Mouse (Mus musculus): ENCODE data around the gene Ywhae. TPM values are rescaled to one million over a fixed set of nuclear protein-coding genes. Genes with fewer than 3 reads are reported as not detected.
"Not testable (repeated sequence)": the region's sequence is repeated elsewhere in the genome, so short reads cannot be mapped to it uniquely, and the experiment has no call there.

The Ywhae gene
- 9.4 and 20.2 TPM in 2 replicates for polyA plus RNA-seq (2012)

DNA sequence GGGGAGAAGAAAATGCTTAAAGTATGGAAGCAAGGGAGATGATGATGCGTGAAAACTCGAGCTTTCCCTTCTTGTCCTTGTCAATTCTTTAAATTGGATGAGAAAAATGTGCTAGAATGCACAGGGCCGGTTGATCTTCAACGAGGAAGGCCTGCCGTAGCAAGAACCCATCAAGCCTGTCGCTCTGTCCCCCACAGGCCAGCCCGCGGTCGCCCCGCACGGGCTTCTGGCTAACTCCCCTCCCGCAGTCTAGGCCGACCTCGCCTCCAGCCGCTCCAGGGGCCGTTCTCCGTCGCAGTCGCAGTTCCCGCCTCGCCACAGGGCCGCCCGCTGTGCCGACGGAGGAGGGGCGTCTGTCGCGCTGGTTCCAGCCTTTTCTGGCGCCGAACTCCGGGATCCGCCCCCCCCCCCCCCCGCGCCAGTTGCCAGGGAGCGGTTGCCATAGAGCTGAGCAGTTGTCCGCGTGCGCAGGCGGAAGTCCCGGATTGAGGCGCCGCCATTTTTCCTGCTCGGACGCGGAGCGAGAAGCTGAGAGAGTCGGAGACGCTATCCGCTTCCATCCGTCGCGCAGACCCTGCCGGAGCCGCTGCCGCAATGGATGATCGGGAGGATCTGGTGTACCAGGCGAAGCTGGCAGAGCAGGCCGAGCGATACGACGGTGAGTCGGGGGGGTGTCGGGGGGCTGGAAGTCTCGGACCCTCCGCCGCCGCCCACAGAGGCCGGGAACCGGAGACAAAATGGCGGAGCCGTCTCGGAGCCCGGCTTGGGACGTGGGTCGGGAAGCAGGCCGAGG lies at the start of gene Ywhae:
TSS of gene Ywhae (plus strand) at position 436 of the 793 bp plus-strand sequence.
- Histone ChIP-seq H3K27me3 (ENCODE audit: control insufficient read depth) (no peaks in the 10 kb centered on the region), H3K9me3 (ENCODE audit: control insufficient read depth, low read length) (no peaks in the 10 kb centered on the region), H3K36me3 (ENCODE audit: control insufficient read depth) (peaks cover 21% of the 10 kb centered on the region), H3K4me1 (ENCODE audit: control insufficient read depth) (peaks cover 40% of the 10 kb centered on the region), H3K4me3 (replicated peaks) (peak within 1 kb of the TSS; percentile 94)
- TF ChIP-seq GATA1 (IDR thresholded peaks at IDR 0.05; ENCODE audit: low read length) (no peak), TAL1 (IDR thresholded peaks at IDR 0.05; ENCODE audit: low read length) (no peak)

DNA sequence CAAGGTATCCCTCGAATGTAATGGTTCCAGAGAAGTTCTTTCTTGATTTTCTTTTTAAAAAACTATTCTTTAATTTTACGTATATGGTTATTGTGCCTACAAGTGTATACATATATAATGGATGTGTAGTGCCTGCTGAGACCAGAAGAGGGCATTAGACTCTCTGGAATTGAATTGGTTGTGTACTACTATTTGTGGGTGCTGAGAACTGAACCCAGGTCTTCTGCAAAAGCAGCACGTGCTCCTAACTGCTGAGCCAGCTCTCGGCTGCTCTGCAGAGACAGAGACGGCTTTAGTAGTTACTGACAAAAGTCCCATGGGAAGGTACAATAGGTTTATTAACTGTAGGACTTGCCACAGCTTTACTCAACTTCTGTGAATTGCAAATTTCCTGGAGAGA lies 48.2 kb upstream of the Ywhae start:
- Histone ChIP-seq H3K4me1 (ENCODE audit: control insufficient read depth) (peaks cover 41% of the 10 kb centered on the region), H3K27me3 (ENCODE audit: control insufficient read depth) (no peaks in the 10 kb centered on the region), H3K4me3 (replicated peaks) (no peak overlapping the region), H3K9me3 (ENCODE audit: control insufficient read depth, low read length) (peaks cover 6% of the 10 kb centered on the region), H3K36me3 (ENCODE audit: control insufficient read depth) (peaks cover 75% of the 10 kb centered on the region)
- TF ChIP-seq GATA1 (IDR thresholded peaks at IDR 0.05; ENCODE audit: low read length), result no peak
- TF ChIP-seq TAL1 (IDR thresholded peaks at IDR 0.05; ENCODE audit: low read length), result no peak

DNA sequence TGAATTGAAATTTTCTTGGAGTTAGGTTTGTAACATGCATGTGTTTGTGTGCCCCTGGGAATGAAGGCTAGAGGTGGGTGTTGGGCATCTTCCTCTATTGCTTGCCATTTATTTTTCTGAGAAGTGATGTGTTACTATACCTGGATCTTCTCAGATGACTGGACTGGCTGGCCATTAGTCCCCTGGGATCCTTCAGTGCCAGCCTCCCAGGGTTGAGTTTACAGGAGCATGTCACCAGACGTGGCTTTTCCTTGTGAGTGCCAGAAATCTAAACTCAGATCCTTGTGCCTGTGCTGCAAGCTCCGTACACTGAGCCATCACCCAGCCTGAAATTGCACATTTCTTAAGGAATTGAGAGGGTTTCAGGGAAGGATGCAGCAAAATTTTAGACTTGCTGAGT lies 47.7 kb upstream of the Ywhae start:
- TF ChIP-seq TAL1 (IDR thresholded peaks at IDR 0.05; ENCODE audit: low read length) (no peak), GATA1 (IDR thresholded peaks at IDR 0.05; ENCODE audit: low read length) (no peak)
- no peak overlapping the region for H3K4me3 ChIP-seq (replicated peaks)
- H3K27me3 ChIP-seq (ENCODE audit: control insufficient read depth), result no peaks in the 10 kb centered on the region
- peaks cover 38% of the 10 kb centered on the region for H3K4me1 ChIP-seq (ENCODE audit: control insufficient read depth)
- peaks cover 80% of the 10 kb centered on the region for H3K36me3 ChIP-seq (ENCODE audit: control insufficient read depth)
- peaks cover 6% of the 10 kb centered on the region for H3K9me3 ChIP-seq (ENCODE audit: control insufficient read depth, low read length)

DNA sequence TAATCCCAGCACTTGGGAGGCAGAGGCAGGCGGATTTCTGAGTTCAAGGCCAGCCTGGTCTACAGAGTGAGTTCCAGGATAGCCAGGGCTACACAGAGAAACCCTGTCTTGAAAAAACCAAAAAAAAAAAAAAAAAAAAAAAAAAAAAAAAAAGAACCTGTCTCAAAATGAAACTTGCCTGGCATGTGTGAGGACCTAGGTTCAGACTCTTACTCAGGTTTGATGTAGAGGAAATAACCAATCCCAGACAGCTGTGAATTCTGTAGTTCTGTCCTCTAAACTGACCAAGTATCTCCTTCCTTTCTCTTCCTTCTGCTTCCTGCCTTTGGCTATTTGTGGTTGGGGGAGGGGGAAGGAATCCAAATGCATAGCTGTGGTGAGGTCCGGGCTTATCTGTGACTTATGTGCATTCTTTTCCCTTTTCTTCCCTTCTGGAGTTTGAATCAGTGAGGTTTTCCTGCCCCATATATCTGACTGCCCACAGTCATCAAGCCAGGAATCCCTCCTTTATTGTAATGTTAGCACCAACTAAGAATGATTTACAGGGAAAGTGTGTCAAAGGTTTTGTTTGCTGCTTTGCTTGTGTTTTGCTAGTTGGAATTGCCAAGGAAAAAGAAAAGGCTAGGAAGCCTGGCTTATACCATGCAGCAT lies 45.2 kb upstream of the Ywhae start:
- peaks cover 83% of the 10 kb centered on the region for H3K36me3 ChIP-seq (ENCODE audit: control insufficient read depth)
- H3K4me1 ChIP-seq (ENCODE audit: control insufficient read depth), result peaks cover 20% of the 10 kb centered on the region

DNA sequence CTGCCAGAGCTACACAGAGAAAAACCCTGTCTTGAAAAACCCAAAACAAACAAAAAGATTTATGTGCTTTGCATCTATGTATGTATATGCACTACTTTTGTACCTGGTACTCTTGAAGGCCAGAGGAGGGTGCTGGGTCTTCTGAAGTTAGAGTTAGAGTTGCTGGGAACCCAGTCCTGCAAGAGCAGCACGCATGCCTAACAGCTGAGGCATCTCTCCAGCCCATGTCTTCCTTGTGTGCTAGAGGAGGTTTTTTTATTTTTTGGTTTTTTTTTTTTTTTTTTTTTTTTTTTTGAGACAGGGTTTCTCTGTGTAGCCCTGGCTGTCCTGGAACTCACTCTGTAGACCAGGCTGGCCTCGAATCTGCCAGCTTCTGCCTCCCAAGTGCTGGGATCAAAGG lies 44.5 kb upstream of the Ywhae start:
- peaks cover 18% of the 10 kb centered on the region for H3K4me1 ChIP-seq (ENCODE audit: control insufficient read depth)
- no peak overlapping the region for H3K4me3 ChIP-seq (replicated peaks)
- no peak for TF ChIP-seq TAL1 (IDR thresholded peaks at IDR 0.05; ENCODE audit: low read length)
- no peak for TF ChIP-seq GATA1 (IDR thresholded peaks at IDR 0.05; ENCODE audit: low read length)
- no peaks in the 10 kb centered on the region for H3K27me3 ChIP-seq (ENCODE audit: control insufficient read depth)
- H3K36me3 ChIP-seq (ENCODE audit: control insufficient read depth), result peaks cover 85% of the 10 kb centered on the region
- H3K9me3 ChIP-seq (ENCODE audit: control insufficient read depth, low read length), result peaks cover 6% of the 10 kb centered on the region

More for the DNA sequence above, 45.2 kb upstream of the Ywhae start:
- H3K4me3 ChIP-seq (replicated peaks), result no peak overlapping the region
- peaks cover 6% of the 10 kb centered on the region for H3K9me3 ChIP-seq (ENCODE audit: control insufficient read depth, low read length)
- TF ChIP-seq GATA1 (IDR thresholded peaks at IDR 0.05; ENCODE audit: low read length), result no peak
- TF ChIP-seq TAL1 (IDR thresholded peaks at IDR 0.05; ENCODE audit: low read length), result no peak; the same call in 2 of the 3 replicates
- H3K27me3 ChIP-seq (ENCODE audit: control insufficient read depth), result no peaks in the 10 kb centered on the region

DNA sequence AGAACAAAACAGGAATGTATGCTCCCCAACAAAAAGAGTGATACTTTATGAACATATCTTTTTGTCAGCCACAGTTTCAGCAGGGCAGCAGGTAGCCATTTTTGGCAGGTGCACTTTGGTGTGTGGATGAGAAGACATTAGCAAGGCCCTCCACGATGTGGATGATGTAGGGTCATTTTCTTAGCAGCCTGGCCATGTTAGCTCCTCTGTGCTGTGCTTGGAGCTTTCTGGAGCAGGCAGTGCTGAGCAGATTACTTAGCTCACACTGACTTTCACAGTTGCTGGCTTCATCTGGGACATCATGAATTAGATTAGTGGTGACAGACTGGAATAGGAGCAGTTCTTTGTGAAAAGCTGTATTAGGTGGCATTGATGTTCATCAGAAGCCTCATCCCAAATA lies 42.7 kb upstream of the Ywhae start:
- TF ChIP-seq TAL1 (IDR thresholded peaks at IDR 0.05; ENCODE audit: low read length) (no peak), GATA1 (IDR thresholded peaks at IDR 0.05; ENCODE audit: low read length) (no peak)
- Histone ChIP-seq H3K27me3 (ENCODE audit: control insufficient read depth) (no peaks in the 10 kb centered on the region), H3K4me3 (replicated peaks) (no peak overlapping the region), H3K36me3 (ENCODE audit: control insufficient read depth) (peaks cover 85% of the 10 kb centered on the region), H3K9me3 (ENCODE audit: control insufficient read depth, low read length) (no peaks in the 10 kb centered on the region), H3K4me1 (ENCODE audit: control insufficient read depth) (peaks cover 13% of the 10 kb centered on the region)

DNA sequence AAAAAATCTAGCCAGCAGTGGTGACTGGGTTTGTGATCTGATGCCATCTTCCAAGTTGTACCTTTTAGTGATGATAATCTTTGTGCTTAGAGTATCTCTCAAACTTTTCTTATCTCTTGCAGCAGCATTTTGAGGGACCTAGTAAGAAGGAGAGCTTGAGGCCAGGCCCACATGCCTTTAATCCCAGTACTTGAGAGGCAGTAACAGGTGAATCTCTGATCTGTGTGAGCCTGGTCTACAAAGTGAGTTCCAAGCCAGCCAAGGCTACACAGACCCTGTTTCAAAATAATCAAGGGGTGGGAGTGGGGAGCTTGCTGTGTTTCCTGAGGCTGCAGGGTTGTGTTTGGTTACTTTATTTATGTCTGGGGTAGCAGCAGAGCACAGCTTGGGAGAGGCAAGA lies 41.6 kb upstream of the Ywhae start:
- no peak overlapping the region for H3K4me3 ChIP-seq (replicated peaks)
- peaks cover 10% of the 10 kb centered on the region for H3K4me1 ChIP-seq (ENCODE audit: control insufficient read depth)
- H3K27me3 ChIP-seq (ENCODE audit: control insufficient read depth), result no peaks in the 10 kb centered on the region
- peaks cover 85% of the 10 kb centered on the region for H3K36me3 ChIP-seq (ENCODE audit: control insufficient read depth)
- TF ChIP-seq TAL1 (IDR thresholded peaks at IDR 0.05; ENCODE audit: low read length) (no peak), GATA1 (IDR thresholded peaks at IDR 0.05; ENCODE audit: low read length) (no peak)
- H3K9me3 ChIP-seq (ENCODE audit: control insufficient read depth, low read length), result no peaks in the 10 kb centered on the region

DNA sequence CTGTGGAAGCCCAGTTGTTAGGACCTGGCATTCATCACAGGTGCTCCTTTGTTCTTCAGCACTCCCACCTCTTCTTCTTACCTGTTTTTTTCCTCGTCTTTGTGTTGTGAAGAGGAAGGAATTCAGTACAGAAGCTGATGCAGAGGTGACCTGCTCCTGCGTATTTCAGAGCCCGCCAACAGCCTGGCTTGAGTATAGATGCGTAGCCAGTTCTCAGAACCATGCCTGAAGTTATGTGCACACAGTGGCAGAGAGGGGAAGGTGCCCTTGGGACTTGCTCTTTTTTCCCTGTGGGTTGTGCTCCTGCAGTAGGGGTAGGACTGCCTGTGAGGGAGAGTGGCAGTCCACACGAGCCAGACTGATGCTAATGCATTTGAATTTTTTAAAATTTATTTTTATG lies 39.1 kb upstream of the Ywhae start:
- TF ChIP-seq TAL1 (IDR thresholded peaks at IDR 0.05; ENCODE audit: low read length) (no peak), GATA1 (IDR thresholded peaks at IDR 0.05; ENCODE audit: low read length) (no peak)
- H3K36me3 ChIP-seq (ENCODE audit: control insufficient read depth), result peaks cover 98% of the 10 kb centered on the region
- peaks cover 7% of the 10 kb centered on the region for H3K4me1 ChIP-seq (ENCODE audit: control insufficient read depth)
- H3K4me3 ChIP-seq (replicated peaks), result no peak overlapping the region
- no peaks in the 10 kb centered on the region for H3K27me3 ChIP-seq (ENCODE audit: control insufficient read depth)
- H3K9me3 ChIP-seq (ENCODE audit: control insufficient read depth, low read length), result no peaks in the 10 kb centered on the region

DNA sequence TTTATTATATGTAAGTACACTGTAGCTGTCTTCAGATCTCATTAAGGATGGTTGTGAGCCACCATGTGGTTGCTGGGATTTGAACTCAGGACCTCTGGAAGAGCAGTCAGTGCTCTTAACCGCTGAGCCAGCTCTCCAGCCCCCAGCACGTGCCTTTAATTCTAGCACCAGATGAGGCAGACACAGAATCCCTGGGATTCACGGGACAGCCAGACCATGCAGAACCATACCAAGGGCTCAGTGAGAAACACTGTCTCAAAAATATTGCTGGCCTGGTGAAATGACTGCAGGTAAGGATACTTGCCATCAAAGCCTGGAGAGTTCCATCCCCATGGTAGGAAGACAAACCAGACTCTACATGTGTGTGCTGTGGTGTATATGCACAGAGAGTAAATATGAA lies 35.2 kb upstream of the Ywhae start:
- H3K4me1 ChIP-seq (ENCODE audit: control insufficient read depth); H3K9me3 ChIP-seq (ENCODE audit: control insufficient read depth, low read length); H3K4me3 ChIP-seq (replicated peaks); H3K27me3 ChIP-seq (ENCODE audit: control insufficient read depth): not testable (repeated sequence)
- H3K36me3 ChIP-seq (ENCODE audit: control insufficient read depth), result peaks cover 99% of the 10 kb centered on the region

Measured in erythroblast, embryonic 14.5 days (primary cell).